Mouse (Mus musculus) hindbrain, embryonic 12.5 days (tissue): Measurements from ENCODE around the gene Myo15b. TPM values are rescaled to one million over a fixed set of nuclear protein-coding genes. Genes with fewer than 3 reads are reported as not detected.

Experiments
- ATAC-seq: fragments of 200-750 bp; cut with Nextera tagmentation; 2 replicates; pipeline ENCODE4 v1.8.0; 2017; ENCODE audit warnings: moderate TSS enrichment; ENCODE audit not compliant: low FRiP score
- H3K27ac ChIP-seq: fragments of 300-500 bp; sonication (generic); 2 replicates; pipeline ENCODE4 v1.5.1; 2016; ENCODE audit warnings: mild to moderate bottlenecking
- H3K27me3 ChIP-seq: fragments of 300-500 bp; sonication (generic); 2 replicates; pipeline ENCODE4 v1.6.1; 2016; ENCODE audit warnings: mild to moderate bottlenecking
- H3K36me3 ChIP-seq: fragments of 300-500 bp; sonication (generic); 2 replicates; pipeline ENCODE4 v1.6.1; 2016; ENCODE audit warnings: mild to moderate bottlenecking
- H3K4me1 ChIP-seq: fragments of 300-500 bp; sonication (generic); 2 replicates; pipeline ENCODE4 v1.6.1; 2016
- H3K4me2 ChIP-seq: fragments of 300-500 bp; sonication (generic); replicated peaks from 2 replicates; pipeline ENCODE4 v1.6.1; 2016; ENCODE audit warnings: mild to moderate bottlenecking
- H3K4me3 ChIP-seq: fragments of 300-500 bp; sonication (generic); 2 replicates; pipeline ENCODE4 v1.5.1; 2016; ENCODE audit warnings: mild to moderate bottlenecking
- H3K9ac ChIP-seq: fragments of 300-500 bp; sonication (generic); 2 replicates; pipeline ENCODE4 v1.6.1; 2016; ENCODE audit warnings: mild to moderate bottlenecking, moderate library complexity
- H3K9me3 ChIP-seq: fragments of 300-500 bp; sonication (generic); replicated peaks from 2 replicates; pipeline ENCODE4 v1.6.1; 2016; ENCODE audit warnings: mild to moderate bottlenecking
- WGBS: fragments of 180-500 bp; shearing (Covaris S2); methylation state at CpG from one replicate; pipeline ENCODE4 v1.1.7; 2016; 5-methylcytosine and 5-hydroxymethylcytosine counted together
- polyA plus RNA-seq: library from polyadenylated mRNA; unstranded; fragments of >200 nt; fragmentation: Nextera tagmentation; extraction: Ambion mirVana; gene quantifications from 2 replicates; pipeline ENCODE4 v1.2.1, GENCODE M21; 2016

Myo15b gene
- polyA plus RNA-seq, 1 experiment from 2014 or later = 0.12 TPM

DNA sequence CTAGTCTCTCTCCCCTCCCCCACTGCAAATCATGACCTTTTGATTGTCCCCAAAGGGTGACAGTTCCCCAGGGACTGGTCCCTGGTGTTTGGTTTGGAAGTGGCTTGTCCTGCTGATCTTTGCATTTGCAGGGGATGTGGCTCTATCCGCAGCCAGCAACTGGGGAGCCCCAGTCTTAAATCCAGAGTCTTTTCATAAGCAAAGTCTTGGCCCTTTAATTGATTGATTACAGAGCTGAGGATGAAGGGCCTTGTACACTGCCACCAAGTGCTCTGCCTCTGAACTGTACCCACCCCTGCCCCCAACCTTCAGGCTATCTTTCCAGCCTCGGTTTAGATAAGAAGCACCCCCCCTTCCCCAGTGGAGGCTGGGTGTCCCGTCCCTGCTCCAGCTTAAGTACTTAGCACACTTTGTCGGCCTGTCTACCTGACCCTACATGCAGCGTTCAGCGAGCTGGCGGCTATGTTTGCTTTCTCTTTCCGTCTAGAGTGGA lies 25.1 kb upstream of the Myo15b start:
- no peak overlapping the region for H3K4me2 ChIP-seq

DNA sequence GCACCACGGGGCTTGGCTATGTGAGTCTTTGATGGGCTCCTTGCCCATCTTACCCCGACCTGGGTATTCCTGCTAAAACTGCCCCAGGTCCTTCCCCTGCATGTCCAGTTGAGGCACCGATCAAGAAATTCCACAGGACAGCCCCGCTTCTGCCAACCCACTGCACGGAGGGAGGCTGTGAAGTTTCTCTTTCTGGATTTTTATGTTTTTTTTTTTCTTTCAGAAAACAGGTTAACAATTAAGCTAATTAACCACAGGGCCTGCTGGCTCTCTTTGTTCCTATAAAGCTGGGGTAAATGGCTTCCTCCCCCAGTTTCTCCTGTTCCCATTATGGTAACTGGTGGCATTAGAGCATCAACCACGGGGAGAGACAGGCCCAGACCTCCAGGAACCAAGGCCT lies 24.2 kb upstream of the Myo15b start:
- Histone ChIP-seq H3K4me2 (no peak overlapping the region), H3K27ac (no peak overlapping the region), H3K9me3 (no peaks in the 10 kb centered on the region), H3K4me3 (no peak overlapping the region), H3K36me3 (no peaks in the 10 kb centered on the region), H3K4me1 (peaks cover 28% of the 10 kb centered on the region), H3K9ac (no peak overlapping the region), H3K27me3 (peaks cover 43% of the 10 kb centered on the region)
- ATAC-seq = no peak
- WGBS = 63% methylated on average over 6 of the region's 6 CpGs

More for the DNA sequence above, 25.1 kb upstream of the Myo15b start:
- H3K27ac ChIP-seq = no peak overlapping the region
- peaks cover 47% of the 10 kb centered on the region for H3K27me3 ChIP-seq
- WGBS = 16% methylated on average over 8 of the region's 8 CpGs
- no peak overlapping the region for H3K9ac ChIP-seq
- no peak overlapping the region for H3K4me3 ChIP-seq
- ATAC-seq = no peak
- peaks cover 30% of the 10 kb centered on the region for H3K4me1 ChIP-seq
- no peaks in the 10 kb centered on the region for H3K9me3 ChIP-seq
- no peaks in the 10 kb centered on the region for H3K36me3 ChIP-seq

DNA sequence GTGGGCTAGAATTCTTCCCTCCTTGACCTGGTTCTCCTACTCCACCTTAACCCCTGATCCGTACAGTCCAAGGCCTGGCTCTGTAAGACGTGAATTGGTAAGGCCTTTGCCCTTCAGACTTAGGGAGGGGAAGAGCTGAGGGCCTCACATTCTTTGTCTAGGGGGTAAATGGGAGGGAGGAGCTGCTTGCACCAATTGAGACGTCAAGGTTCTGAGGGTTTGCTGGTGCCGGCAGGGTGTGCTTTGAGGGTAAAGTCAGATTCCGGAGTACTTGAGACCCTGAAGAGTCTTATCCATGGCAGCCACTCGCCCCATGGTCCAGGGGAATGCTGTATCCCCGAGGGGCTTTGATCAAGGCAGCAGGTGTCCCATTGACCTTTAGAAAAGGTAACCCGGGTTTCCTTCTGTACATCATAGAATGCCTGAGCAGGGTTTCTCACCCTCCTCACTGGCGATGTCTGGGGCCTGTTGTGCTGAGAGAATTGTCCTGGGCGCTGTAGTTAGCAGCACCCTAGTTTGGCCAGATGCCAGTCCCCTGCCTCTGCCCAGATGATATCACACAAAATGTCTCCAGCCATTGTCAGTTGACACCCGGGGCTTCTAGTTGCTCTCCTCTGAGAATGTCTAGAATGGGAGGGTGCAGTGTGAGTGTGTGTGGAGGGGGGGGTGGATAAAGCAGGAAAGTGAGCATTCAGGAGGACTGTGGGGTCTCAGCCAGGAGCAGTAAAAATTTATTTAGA lies 21.4 kb upstream of the Myo15b start:
- Histone ChIP-seq H3K27ac (no peak overlapping the region), H3K4me2 (no peak overlapping the region), H3K27me3 (peaks cover 17% of the 10 kb centered on the region), H3K36me3 (no peaks in the 10 kb centered on the region), H3K4me3 (no peak overlapping the region), H3K9me3 (no peaks in the 10 kb centered on the region), H3K4me1 (peaks cover 19% of the 10 kb centered on the region), H3K9ac (no peak overlapping the region)
- WGBS = 41% methylated on average over 11 of the region's 11 CpGs
- ATAC-seq = no peak

DNA sequence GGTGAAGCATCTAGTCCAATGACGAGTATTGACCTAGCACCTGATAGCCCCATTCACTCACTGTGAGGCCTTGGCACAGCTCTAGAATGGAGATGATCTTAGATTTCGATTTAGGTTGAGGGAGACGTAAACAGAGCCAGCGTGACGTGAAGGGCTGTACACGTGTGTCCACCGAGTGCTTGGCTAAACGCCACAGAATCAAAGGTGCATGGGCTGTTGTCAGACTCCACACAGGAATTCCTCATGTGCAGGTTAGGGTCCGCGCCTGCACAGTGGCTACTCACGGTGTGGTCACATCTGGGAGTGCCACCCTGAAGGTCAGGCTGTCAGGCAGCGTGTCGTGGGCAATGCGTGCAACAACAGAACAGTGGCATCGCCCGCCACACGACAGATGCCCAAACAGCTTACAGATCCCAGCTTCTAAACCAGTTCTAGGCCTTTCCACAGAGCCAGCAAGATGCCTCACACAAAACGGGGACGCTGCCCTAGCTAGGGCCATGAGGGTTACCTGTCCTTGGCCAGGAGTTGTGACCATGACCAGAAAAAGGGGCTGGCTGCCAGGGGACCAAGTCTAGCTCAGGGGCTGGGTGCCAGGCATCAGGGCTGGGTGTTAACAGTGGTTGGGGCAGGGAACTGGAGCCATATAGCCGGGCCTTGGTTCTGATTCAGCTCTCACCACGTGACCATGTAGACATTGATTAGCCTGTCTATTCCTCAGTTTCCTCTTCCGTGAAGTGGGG lies 20.4 kb upstream of the Myo15b start:
- 90% methylated on average over 22 of the region's 22 CpGs for WGBS
- Histone ChIP-seq H3K4me2 (no peak overlapping the region), H3K4me3 (no peak overlapping the region), H3K4me1 (peaks cover 20% of the 10 kb centered on the region), H3K27ac (no peak overlapping the region), H3K36me3 (no peaks in the 10 kb centered on the region), H3K27me3 (peaks cover 12% of the 10 kb centered on the region), H3K9me3 (no peaks in the 10 kb centered on the region), H3K9ac (no peak overlapping the region)
- ATAC-seq = no peak

DNA sequence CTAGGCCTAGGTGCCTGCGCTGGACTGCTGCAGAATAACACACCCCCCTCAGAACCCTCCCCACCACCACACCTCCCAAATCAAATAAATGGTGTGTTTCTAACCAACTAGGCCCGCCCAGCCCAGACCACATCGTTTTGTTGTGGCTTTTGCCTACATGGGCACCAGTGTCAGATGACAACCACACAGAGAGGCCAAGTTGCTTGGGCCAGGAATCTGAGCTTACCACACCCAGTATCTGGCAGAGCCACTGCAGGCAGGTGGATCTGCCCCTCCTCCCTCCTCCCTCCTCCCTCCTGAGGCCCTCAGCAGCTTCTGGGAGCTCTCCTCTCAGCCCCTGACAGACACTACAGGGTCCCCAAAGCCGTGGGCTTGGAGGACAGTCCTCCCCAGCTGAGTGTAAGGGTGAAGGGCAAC lies 19.3 kb upstream of the Myo15b start:
- no peak overlapping the region for H3K9ac ChIP-seq
- H3K27ac ChIP-seq = no peak overlapping the region
- H3K4me3 ChIP-seq = no peak overlapping the region
- H3K36me3 ChIP-seq = no peaks in the 10 kb centered on the region
- 56% methylated on average over 4 of the region's 4 CpGs for WGBS
- peaks cover 10% of the 10 kb centered on the region for H3K27me3 ChIP-seq
- H3K4me1 ChIP-seq = peaks cover 13% of the 10 kb centered on the region
- no peak overlapping the region for H3K4me2 ChIP-seq
- no peaks in the 10 kb centered on the region for H3K9me3 ChIP-seq
- ATAC-seq = no peak

DNA sequence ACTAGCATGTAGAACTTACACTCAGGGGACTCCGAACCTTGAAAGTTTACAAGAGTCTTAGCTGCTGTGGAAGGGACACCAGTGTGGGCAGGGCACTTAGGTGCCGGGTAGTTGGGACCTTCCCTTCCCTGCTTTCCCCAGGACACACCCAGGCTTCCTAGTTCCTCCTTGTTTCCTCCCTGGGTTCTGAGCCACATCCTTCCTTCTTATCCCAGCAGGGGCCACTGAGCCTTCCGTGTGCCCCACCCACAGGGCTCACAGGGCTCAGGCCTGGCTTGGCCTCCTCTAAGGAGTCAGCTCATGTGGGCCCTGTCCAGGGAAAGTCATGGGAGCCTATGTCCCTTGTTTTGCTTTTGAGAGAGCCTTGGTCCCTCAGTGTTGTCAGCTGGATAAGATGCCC lies 18.5 kb upstream of the Myo15b start:
- H3K27me3 ChIP-seq = peaks cover 10% of the 10 kb centered on the region; the same call in 1 of the 2 replicates
- peaks cover 20% of the 10 kb centered on the region for H3K4me1 ChIP-seq
- no peaks in the 10 kb centered on the region for H3K36me3 ChIP-seq
- H3K9ac ChIP-seq = no peak overlapping the region
- H3K4me3 ChIP-seq = no peak overlapping the region
- 58% methylated on average over 3 of the region's 3 CpGs for WGBS
- peak overlapping the region; percentile 1 for H3K27ac ChIP-seq
- ATAC-seq = no peak
- no peak overlapping the region for H3K4me2 ChIP-seq
- H3K9me3 ChIP-seq = no peaks in the 10 kb centered on the region

DNA sequence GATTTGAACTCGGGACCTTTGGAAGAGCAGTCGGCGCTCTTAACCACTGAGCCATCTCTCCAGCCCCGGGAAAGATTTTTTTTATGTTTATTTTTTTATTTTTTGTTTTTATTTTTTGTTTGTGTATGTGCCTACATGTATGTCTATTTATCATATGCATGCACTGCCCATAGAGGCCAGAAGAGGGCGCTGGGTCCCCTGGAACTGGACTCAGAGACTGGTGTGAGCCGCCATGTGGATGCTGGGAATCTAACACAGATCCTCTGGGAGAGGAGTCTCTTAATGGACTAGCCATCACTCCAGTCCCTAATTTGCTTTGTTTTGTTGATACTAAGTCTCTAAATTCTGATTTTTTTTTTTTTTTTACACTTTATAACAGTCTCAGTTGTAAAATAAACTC lies 17.2 kb upstream of the Myo15b start:
- no peak for ATAC-seq
- 0 out of 2 replicates have a peak, but pooled peaks cover 3% of the 10 kb centered on the region for H3K27me3 ChIP-seq
- 84% methylated on average over 6 of the region's 6 CpGs for WGBS
- no peak overlapping the region for H3K27ac ChIP-seq
- no peaks in the 10 kb centered on the region for H3K36me3 ChIP-seq
- H3K4me3 ChIP-seq = no peak overlapping the region
- no peaks in the 10 kb centered on the region for H3K9me3 ChIP-seq
- H3K4me2 ChIP-seq = no peak overlapping the region
- H3K4me1 ChIP-seq = peaks cover 17% of the 10 kb centered on the region
- H3K9ac ChIP-seq = no peak overlapping the region

DNA sequence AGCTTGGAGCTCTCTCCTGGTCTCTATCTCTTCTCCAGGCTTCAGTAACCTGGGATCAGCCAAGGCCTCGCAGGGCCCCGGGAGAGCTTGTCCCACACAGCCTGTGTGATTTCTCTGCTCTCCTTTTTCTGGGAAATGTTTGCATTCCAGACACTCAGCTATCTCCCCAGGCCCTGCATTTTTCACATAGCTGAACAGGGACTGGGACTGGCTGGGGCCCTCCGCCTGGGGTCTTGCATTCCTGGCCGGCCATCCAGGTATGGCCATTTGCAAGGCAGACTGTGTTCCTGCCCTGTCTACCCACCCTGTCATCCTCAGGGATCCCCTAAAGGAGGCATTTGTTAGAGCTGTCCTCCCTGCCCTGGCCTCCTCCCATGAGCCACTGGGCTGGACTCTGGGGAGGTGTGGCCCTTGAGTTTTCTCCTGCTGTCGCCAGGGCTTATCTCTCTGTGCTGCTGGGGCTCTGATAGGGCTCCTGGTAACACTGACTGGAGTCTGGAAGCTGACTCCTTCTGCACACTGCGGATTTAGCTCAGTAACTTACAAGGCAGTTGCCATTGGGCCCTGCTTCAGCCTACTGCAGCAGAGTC lies 16.1 kb upstream of the Myo15b start:
- no peak overlapping the region for H3K4me2 ChIP-seq
- no peak for ATAC-seq
- H3K4me1 ChIP-seq = peaks cover 15% of the 10 kb centered on the region
- no peak overlapping the region for H3K9ac ChIP-seq
- 0 out of 2 replicates have a peak, but pooled peaks cover under 1% of the 10 kb centered on the region for H3K27me3 ChIP-seq
- peak overlapping the region; percentile 19; the same call in 1 of the 2 replicates for H3K27ac ChIP-seq
- no peak overlapping the region for H3K4me3 ChIP-seq
- 36% methylated on average over 6 of the region's 6 CpGs for WGBS
- no peaks in the 10 kb centered on the region for H3K36me3 ChIP-seq
- no peaks in the 10 kb centered on the region for H3K9me3 ChIP-seq

DNA sequence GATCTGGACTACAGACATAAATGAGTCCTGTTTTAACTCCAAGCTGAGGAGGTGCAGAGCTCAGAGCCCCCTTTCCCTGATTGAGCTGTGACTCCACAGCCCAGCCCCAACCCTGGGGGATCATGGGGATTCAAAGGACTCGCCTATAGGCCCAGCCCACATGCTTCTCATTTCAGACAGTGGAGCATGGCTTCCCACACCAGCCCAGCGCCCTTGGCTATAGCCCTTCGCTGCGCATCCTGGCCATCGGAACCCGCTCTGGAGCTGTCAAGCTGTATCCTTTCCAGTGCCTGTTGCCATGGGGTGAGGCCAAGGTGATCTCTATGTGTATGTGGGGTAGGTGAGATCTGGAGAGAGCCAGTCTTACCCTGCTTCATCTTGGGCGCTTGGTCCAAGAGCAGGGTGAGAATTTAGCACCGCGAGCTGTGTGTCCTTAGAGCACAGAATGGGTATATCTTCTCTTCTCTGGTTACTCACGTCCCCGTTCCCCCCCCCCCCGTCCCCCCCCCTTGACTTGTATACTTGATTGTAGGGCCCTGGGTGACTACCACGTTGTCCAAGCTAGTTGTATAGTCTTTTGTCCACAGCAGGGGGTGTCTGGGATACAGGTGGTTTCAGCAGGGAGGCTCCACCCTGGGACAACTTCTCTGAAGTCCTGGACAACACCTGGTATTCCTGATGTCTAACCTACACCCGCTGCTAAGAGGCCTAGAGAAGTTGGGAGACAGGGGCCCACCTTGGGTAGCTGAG lies 14.9 kb upstream of the Myo15b start:
- 85% methylated on average over 12 of the region's 14 CpGs for WGBS
- Histone ChIP-seq H3K9me3 (no peaks in the 10 kb centered on the region), H3K27ac (no peak overlapping the region), H3K9ac (no peak overlapping the region), H3K4me1 (peaks cover 15% of the 10 kb centered on the region), H3K4me2 (no peak overlapping the region), H3K4me3 (no peak overlapping the region), H3K36me3 (no peaks in the 10 kb centered on the region), H3K27me3 (no peaks in the 10 kb centered on the region)
- ATAC-seq = no peak

DNA sequence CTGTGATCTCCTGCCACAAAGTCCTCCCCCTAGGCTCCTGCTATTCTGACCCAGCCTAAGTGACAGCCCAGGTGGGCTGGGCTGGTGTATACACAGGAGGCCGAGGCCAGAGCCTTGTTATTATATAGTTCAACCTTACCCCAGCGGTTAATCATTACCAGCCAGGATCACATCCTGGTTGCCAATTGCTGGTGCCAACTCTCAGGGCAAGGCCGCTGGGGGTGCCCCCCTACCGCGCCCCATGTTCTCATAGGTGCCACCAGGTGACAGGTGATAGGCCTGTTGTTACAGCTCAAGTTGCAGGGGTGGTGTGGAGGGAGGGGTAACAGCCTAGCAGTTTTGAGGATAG lies 14.3 kb upstream of the Myo15b start:
- Histone ChIP-seq H3K27me3 (no peaks in the 10 kb centered on the region), H3K27ac (no peak overlapping the region), H3K4me1 (peaks cover 15% of the 10 kb centered on the region), H3K4me3 (no peak overlapping the region), H3K36me3 (no peaks in the 10 kb centered on the region), H3K9ac (no peak overlapping the region), H3K9me3 (no peaks in the 10 kb centered on the region), H3K4me2 (no peak overlapping the region)
- no peak for ATAC-seq
- 94% methylated on average over 5 of the region's 5 CpGs for WGBS

DNA sequence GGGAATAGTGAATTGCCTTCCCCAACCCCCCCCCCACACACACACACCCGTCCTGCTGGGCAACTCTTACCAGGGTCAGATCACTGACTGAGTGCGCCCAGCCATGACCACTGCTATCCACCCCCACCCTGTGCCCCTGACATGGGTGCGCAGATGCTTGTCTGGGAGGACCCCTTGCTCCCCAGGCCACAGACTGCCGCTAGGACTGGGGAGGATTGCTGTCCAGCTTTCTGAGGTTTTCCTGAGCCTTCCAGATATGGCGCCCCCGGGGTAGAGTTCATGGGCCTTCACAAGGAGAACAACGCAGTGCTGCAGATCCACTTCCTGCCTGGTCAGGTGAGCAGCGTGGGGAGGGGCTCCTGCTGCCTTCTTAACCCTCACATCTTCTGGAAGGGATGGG lies 14.0 kb upstream of the Myo15b start:
- 78% methylated on average over 8 of the region's 8 CpGs for WGBS
- Histone ChIP-seq H3K9me3 (no peaks in the 10 kb centered on the region), H3K4me2 (no peak overlapping the region), H3K9ac (no peak overlapping the region), H3K27ac (0 out of 2 replicates have a peak overlapping the region, but pooled peaks have one; percentile 4), H3K4me3 (no peak overlapping the region), H3K4me1 (peaks cover 15% of the 10 kb centered on the region), H3K27me3 (no peaks in the 10 kb centered on the region), H3K36me3 (no peaks in the 10 kb centered on the region)
- no peak for ATAC-seq

DNA sequence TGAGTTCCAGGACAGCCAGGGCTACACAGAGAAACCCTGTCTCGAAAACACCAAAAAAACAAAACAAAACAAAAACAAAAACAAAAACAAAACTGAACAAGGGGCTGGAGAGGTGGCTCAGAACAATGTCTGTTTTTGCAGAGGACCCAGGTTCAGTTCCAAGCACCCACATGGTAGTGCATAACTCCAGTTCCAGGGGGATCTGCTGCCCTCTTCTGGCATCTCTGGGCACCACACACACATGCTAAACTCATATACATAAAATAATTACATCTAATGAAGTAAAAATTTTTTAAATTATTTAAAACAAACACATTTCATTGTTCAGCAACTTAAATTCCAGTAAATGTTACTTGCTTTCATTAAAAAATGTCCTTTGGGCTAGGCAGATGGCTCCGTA lies 12.4 kb upstream of the Myo15b start:
- Histone ChIP-seq H3K36me3 (no peaks in the 10 kb centered on the region), H3K4me3 (no peak overlapping the region), H3K27me3 (no peaks in the 10 kb centered on the region), H3K4me1 (peaks cover 15% of the 10 kb centered on the region), H3K27ac (no peak overlapping the region), H3K9me3 (no peaks in the 10 kb centered on the region), H3K4me2 (no peak overlapping the region), H3K9ac (no peak overlapping the region)
- WGBS = 92% methylated on average over 2 of the region's 2 CpGs
- no peak for ATAC-seq
